In genomic region chr1:58715536-58715935, GRCm38 (mm10) we compare ENCODE assay signal across 1 mouse cellular context.
TF ChIP-seq lines count a peak whose summit lies in the region.

No protein-coding gene starts in this region.

TF ChIP-seq in CH12.LX, 34 proteins besides CTCF, POLR2A, EP300 and RAD21 (continued from another document):
- TF ChIP-seq ELF1 (IDR thresholded peaks at IDR 0.05; ENCODE audit: low read depth, low read length): no peak
- no peak for TF ChIP-seq MXI1 (IDR thresholded peaks at IDR 0.05; ENCODE audit: low read depth, low read length)
- TF ChIP-seq TBP (conservative IDR thresholded peaks at IDR 0.05; ENCODE audit: low read depth, low read length): no peak
- no peak for TF ChIP-seq MAZ (IDR thresholded peaks at IDR 0.05; ENCODE audit: low read depth, low read length)
- TF ChIP-seq MAX (IDR thresholded peaks at IDR 0.05; ENCODE audit: low read length): no peak
- no peak for TF ChIP-seq USF1 (IDR thresholded peaks at IDR 0.05; ENCODE audit: low read depth, low read length)
- TF ChIP-seq CHD2 (IDR thresholded peaks at IDR 0.05; ENCODE audit: low read length): no peak
- no peak for TF ChIP-seq SMC3 (IDR thresholded peaks at IDR 0.05; ENCODE audit: low read depth, low read length)
